Mouse (Mus musculus) A20 (cell line): ENCODE measurements around the gene Ubl3.

Experiments used
- DNase-seq: peaks from one replicate; pipeline ENCODE4 v3.0.0-alpha.2; 2011; ENCODE audit warnings: low read depth, low spot score

The Ubl3 gene

GRCm38 (mm10) chr5:148486202-148486601 lies 66.4 kb downstream of the Ubl3 start:
- no peak for DNase-seq

DNA sequence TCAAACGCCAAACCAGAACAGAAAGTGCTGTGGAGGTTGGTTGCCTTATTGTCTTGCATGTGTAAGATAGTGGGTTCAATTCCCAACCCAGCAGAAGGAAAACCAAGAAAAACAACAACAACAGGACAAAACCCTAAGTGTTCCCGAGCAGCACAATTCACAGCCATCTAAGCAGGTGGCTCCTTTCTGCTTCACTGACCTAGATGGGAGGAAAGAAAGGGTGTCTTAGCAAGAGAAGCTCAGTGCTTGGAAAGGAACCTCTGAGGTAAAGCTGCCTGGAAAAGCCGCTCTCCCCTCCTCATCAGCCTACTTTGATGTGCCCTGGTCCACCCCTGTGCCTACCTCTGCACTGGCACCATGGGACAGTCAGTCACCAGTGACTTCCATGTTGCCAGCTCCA lies 70.8 kb downstream of the Ubl3 start:
- peak; percentile 7 for DNase-seq

GRCm38 (mm10) chr5:148474346-148474745 lies 78.2 kb downstream of the Ubl3 start:
- no peak for DNase-seq

GRCm38 (mm10) chr5:148468626-148469441 lies 83.8 kb downstream of the Ubl3 start:
- no peak for DNase-seq

DNA sequence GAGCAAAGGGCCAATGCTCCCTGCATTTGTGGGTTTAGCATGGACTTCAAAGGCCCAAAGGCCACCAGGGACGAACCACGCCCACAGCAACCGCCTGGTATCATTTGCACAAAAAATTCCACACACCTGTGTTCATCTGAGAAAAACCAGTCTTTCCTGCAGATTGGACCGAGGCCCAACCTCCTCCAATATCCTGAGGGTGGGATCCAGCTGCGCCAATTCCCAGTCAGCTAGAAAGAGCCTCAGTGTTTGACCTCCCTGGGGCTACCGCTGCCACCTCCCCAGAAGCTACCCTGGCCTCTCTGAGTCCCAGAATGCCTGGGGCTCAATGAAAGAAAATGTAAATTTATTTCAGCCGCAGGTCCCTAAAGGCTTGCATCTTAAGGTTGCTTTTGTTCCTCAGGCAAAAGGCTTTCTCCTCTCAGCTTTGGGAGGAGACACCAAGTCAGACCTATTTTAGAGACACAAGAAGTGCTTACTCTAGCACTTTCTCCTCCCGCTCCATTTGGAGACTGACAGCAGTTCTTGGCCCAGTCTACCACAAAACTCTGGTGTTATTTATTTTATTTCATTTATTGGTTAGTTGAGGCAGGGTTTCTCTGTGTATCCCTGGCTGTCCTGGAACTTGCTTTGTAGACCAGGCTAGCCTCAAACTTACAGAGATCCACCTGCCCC lies 85.5 kb downstream of the Ubl3 start:
- DNase-seq, result no peak

DNA sequence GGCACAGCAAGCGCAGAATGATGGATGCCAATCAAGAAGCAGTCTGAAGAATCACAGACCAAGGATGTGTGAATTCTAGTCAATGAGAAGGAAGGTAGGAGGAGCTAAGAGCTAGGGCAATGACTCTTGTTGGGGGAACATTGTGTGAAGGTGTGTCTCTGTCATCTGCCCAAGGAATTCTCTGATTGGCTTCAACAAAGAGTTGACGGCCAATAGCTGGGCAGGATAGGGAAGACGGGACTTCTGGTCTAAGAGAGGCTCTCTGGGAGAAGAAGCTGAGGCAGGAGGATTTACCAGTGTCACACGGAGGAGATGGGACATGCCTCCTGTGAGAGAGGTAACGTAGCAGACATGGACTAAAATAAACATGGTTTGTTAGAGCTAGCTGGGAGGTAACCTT lies 86.5 kb downstream of the Ubl3 start:
- DNase-seq, result no peak

DNA sequence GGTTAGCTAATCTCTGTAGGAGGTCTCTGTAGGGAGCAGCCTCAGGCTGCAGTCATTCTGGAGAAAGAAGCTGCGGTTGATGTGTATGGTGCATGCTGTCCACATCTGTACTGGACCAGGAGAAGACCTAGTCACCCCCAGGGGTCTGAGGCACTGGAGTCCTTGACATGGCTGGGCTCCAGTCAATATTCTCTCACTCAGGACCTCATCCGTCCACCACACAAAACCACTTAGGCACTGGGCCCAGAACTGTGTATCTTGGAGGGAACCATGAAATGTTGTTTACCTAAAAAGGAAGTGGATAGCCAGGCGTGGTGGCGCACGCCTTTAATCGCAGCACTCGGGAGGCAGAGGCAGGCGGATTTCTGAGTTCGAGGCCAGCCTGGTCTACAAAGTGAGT lies 87.5 kb downstream of the Ubl3 start:
- no peak for DNase-seq

DNA sequence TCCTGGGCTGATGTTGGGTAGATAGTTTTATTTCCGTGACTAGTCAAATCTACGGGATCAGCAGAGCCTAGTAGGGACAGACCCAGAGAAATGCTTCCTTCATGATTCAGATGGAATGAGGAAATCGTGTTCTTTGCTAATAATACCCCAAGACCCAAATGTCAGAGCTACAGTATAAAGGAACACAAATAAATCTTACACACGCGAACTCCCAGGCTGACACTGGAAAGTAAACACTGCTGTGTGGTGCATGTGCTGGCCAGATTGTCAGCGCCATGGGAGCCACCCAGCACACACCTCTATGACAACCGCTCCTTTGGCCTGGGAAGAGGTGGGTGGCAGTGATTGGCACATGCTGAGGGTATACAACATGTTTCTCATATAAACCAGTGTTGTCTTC lies 88.1 kb downstream of the Ubl3 start:
- DNase-seq, result no peak

DNA sequence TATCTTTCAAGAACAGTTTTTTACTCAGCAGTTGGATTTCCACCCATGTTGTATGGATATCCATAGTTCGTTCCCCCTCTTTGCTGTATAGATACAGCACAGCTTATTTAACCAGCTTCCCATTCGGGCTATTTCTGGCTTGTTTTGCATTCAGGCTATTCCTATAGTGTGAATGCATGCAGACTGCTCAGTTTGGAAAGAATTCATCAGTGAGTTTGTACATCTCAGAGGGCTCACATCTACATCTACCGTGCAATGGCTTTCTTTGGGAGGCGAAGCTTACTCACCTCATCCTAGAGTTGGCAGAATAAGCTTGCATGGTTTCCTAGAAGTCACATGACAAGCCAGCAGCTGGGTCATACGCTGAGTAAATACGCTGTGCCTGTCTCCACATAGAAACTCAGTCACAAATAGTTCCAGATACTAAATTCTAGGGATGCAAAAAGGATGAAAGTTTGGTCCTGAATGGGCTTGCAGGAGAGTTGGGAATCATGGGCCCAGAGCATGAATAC lies 88.8 kb downstream of the Ubl3 start:
- DNase-seq, result no peak
